Mouse (Mus musculus): ENCODE measurements at regions not wholly inside any gene's neighbourhood (a gene's known extent, or its start where the extent isn't known, plus 50 kb on each side); places are given as distances from the start of the nearest gene placed in this dataset.

GRCm38 (mm10) chr2:94590494-94590893, 152.6 kb upstream of the Api5 start:
- DNase-seq = no peak

DNA sequence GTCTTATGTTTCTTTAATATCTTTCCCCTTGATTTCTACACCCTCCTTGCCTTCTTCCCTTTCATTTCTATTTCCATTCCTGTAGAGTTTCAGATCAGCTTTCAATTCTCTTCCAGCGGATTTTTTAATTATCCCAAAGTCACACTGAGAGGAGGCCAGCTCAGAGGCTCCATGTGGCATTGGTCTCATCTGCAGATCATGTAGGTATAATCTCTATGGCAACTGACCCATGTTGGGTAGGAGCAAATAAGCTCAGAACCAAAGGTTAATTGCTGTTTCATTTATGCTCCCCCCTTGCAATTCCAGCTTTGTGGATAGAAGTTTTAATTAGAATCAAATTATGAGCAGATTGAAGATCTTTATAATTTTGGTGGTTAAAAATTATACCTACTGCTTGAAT, 149.3 kb upstream of the Api5 start:
- no peak for DNase-seq

GRCm38 (mm10) chr2:94571646-94572045, 133.7 kb upstream of the Api5 start:
- peak; percentile 2 for DNase-seq

GRCm38 (mm10) chr2:94541230-94541905, 103.4 kb upstream of the Api5 start:
- DNase-seq = no peak

DNA sequence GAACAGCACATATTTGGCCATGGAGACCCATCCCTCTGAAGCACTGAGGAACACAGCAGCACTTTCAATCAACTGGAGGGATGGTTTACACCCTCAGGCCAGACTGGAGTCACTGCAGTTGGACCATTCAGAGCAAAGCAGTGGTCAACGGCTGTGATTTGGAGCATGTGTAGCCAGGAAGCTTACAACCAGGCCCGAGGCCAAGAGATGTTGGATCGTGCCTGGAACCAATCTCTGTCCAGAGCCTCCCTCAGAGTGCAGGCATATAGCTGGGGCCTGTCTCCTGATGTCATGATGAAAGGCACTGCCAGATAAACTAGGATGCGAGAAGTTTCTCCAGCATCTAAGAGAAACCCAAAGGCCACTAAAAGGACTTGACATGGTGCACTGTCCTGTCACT, 98.7 kb upstream of the Api5 start:
- no peak for DNase-seq

DNA sequence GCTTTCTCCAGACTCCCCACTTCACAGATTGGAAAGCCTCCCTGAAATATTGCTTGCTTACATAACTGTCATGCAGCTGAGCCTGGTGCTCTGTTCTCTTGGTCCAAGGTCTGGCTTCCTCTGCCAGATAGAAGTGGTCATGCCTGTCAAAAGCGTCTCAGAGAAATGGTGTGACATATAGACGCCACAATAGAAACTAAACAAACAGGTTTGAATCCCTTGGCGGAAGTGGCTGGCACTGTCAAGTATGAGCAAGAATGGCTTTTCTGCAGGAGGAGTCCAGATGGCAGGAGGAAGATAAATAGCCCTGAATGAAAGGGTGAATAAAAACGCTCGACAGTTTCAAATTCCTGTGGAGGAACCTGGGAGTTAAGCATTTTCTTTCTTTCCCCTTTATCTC, 93.2 kb upstream of the Api5 start:
- peak; percentile 20 for DNase-seq

GRCm38 (mm10) chr2:94524536-94524935, 86.6 kb upstream of the Api5 start:
- peak; percentile 78 for DNase-seq

DNA sequence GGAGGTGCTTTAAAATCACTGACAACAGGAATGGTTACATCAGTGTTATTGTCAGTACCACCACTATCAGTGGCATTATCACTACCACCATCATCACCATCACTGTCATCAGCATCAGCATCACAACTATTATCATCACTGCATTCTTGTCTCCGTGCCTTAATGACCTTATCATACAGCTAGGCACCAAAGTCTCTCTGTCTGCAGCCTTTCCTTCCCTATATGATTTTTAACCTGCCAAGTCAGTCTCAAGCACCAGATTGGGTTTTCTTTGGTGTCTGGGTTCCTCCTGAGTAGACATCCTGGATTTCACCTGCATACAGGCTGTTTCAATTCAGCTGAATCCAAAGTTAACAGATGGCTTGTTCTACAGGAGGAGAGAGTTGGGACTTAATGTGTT, 78.9 kb upstream of the Api5 start:
- DNase-seq = no peak

- DNase-seq = no peak
Observed at GRCm38 (mm10) chr2:94512027-94512426, 74.1 kb upstream of the Api5 start.

- DNase-seq = no peak
Observed at GRCm38 (mm10) chr2:94500649-94501048, 62.7 kb upstream of the Api5 start.

- no peak for DNase-seq
Observed at GRCm38 (mm10) chr2:94498516-94498915, 60.6 kb upstream of the Api5 start.
